Mouse (Mus musculus): ENCODE data around the gene Tbc1d24.
"Not testable (repeated sequence)": the region's sequence is repeated elsewhere in the genome, so short reads cannot be mapped to it uniquely, and the experiment has no call there.

Tbc1d24 gene

GRCm38 (mm10) chr17:24150824-24151223 is 54.5 kb downstream of the Tbc1d24 start, which contains the start of gene Pdpk1:
Gene Pdpk1 (minus strand): TSS chr17:24150924.
- no peak for DNase-seq (ENCODE audit: low read depth, low spot score)

DNA sequence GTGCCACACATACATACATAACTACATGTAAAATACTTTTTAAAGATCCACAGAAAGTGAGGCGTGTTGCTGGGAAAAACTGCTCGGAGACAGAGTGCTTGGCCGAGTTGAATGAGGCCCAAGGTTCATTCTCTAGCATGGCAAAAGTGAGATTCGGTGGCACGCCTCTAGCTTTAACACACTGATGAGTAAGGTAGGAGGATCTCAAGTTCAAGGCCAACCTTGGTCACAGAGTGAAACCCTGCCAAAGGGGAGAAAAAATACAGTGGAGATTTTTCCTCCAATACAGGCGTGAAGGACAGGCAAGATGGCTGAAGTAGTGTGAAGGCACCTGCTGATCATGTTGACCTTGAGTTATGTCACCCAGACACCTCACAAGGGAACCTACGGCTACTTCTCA is 55.9 kb downstream of the Tbc1d24 start:
- no peak for DNase-seq (ENCODE audit: low read depth, low spot score)

- DNase-seq (ENCODE audit: low read depth, low spot score), result no peak
Observed at GRCm38 (mm10) chr17:24142897-24143296, 62.5 kb downstream of the Tbc1d24 start.

GRCm38 (mm10) chr17:24141425-24141920 is 63.9 kb downstream of the Tbc1d24 start:
- peak; percentile 94 for DNase-seq (ENCODE audit: low read depth, low spot score)

DNA sequence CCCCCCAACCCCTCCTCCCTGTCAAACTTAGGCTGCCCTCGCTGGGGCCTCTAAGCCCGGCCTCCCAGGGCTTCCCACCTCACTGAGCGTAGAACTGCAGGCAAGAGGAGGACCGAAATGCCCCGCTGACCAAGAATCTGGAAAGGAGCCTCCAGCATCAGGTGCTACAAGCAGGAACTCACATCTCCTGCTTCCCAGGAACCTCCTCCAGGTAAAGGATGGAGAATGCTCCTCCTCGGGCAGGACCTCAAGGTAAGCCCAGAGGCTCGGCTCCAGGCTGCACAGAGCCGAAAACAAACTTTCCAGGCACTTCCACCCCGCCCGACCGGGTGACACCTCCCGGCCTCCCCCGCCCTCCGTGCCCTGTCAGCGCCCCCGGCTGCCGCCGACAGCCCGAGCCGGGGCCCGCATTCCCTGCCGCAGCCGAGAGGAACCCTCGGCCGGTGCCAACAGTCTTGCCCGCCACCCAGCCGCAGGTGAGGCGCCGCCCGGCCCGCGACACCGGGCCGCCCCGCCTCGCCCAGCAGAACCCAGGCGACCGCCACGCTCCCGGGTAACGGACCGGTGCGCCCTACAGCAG is 64.4 kb downstream of the Tbc1d24 start:
- no peak for DNase-seq (ENCODE audit: low read depth, low spot score)

GRCm38 (mm10) chr17:24139968-24140367 is 65.4 kb downstream of the Tbc1d24 start:
- no peak for DNase-seq (ENCODE audit: low read depth, low spot score)

DNA sequence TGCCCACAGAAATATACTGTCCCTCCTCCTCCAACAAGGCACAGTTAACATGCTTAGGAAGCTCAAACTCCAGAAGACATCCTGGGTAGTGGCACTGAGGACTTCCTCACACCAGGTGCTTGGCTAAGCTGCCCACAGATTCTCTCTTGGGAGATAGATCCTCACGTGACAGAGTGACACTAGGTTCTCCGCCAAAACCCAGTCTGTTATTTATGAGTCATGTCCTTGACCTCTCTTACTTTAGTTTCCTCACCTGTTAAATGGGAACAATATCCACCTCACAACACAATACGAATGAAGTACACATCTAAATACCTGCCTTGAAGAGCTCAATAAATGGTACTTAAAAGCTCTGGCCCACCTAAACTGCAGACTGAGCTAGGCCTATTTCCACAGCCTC is 66.1 kb downstream of the Tbc1d24 start:
- DNase-seq (ENCODE audit: low read depth, low spot score), result no peak

DNA sequence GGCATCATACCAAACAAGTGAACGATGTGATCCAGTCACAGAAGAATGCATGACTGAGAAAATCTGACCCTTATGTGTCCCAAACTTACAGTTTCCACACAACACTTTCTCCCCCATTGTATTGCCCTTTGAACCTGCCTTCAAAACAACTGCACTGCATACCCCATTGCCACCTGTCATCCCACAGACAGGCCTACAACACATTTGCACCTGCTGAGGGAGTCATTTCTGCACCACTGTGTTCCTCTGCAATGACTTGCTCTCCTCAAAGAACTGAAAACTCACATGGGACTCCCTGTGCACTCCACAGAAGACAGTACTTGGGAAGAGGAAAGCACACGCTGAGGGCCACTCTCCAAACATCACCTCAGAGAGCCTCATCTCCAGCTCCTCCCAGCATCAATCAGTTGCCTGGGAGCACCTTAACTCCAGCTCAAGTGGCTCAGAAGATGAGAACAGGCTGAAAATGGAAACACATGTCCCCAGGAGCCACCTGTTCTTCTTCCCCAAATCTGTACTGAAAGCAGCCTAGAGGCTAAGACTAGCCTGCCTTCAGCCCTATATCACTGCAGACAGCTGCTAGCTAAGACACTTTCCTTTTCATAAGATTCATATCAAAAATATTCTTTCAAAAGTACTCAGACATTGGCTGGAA is 68.0 kb downstream of the Tbc1d24 start:
- no peak for DNase-seq (ENCODE audit: low read depth, low spot score)

GRCm38 (mm10) chr17:24134062-24134461 is 71.3 kb downstream of the Tbc1d24 start:
- DNase-seq (ENCODE audit: low read depth, low spot score), result no peak

DNA sequence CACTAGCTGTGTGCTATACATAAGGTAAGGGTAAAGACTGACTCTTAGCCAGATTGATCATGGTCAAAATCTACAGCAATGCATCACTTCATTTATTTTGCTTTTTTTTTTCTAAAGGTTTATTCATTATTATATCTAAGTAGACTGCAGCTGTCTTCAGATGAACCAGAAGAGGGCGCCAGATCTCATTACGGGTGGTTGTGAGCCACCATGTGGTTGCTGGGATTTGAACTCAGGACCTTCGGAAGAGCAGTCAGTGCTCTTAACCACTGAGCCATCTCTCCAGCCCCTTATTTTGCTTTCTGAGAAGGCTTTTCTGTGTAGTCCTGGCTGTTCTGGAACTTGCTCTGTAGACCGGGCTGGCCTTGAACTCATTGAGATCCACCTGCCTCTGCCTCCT is 72.4 kb downstream of the Tbc1d24 start:
- not testable (repeated sequence) for DNase-seq (ENCODE audit: low read depth, low spot score)

- no peak for DNase-seq (ENCODE audit: low read depth, low spot score)
Observed at GRCm38 (mm10) chr17:24131570-24131969, 73.8 kb downstream of the Tbc1d24 start.

- DNase-seq (ENCODE audit: low read depth, low spot score), result not testable (repeated sequence)
Observed at GRCm38 (mm10) chr17:24129246-24129645, 76.1 kb downstream of the Tbc1d24 start.

GRCm38 (mm10) chr17:24127592-24127991 is 77.8 kb downstream of the Tbc1d24 start:
- no peak for DNase-seq (ENCODE audit: low read depth, low spot score)

GRCm38 (mm10) chr17:24126801-24127200 is 78.6 kb downstream of the Tbc1d24 start:
- no peak for DNase-seq (ENCODE audit: low read depth, low spot score)

Measured in retina, postnatal 7 days (tissue).